Mouse (Mus musculus) myocyte (in vitro differentiated cells): ENCODE results near the gene Cfap100. TPM values are rescaled to one million over a fixed set of nuclear protein-coding genes. Genes with fewer than 3 reads are reported as not detected.

Experiments
- H3K27me3 ChIP-seq: one replicate; pipeline ENCODE4 v1.6.1; 2011; ENCODE audit not compliant: control insufficient read depth, insufficient read depth, insufficient read length
- H3K36me3 ChIP-seq: one replicate; pipeline ENCODE4 v1.6.1; 2011; ENCODE audit not compliant: control insufficient read depth, insufficient read depth
- H3K4me2 ChIP-seq: one replicate; pipeline ENCODE4 v1.6.1; 2011; ENCODE audit warnings: low read depth, control low read depth
- H3K4me3 ChIP-seq: one replicate; pipeline ENCODE4 v1.5.1; 2011; ENCODE audit warnings: mild to moderate bottlenecking, control low read depth, moderate library complexity
- H3K79me2 ChIP-seq: one replicate; pipeline ENCODE4 v1.6.1; 2011; ENCODE audit not compliant: control insufficient read depth, insufficient read depth
- H3ac ChIP-seq: one replicate; pipeline ENCODE4 v1.6.1; 2011; ENCODE audit not compliant: control insufficient read depth, insufficient read length
- CEBPB ChIP-seq: IDR thresholded peaks from 2 replicates; pipeline ENCODE4 v1.6.1; 2011; ENCODE audit warnings: mild to moderate bottlenecking, moderate library complexity; ENCODE audit not compliant: poor library complexity, insufficient read depth, severe bottlenecking
- E2F4 ChIP-seq: IDR thresholded peaks from one replicate; pipeline ENCODE4 v1.6.1; 2011; ENCODE audit warnings: mild to moderate bottlenecking, control low read depth, moderate library complexity; ENCODE audit not compliant: insufficient read depth
- MAX ChIP-seq: IDR thresholded peaks from one replicate; pipeline ENCODE4 v1.6.1; 2011; ENCODE audit warnings: low read depth, mild to moderate bottlenecking, control low read depth
- MYOD1 ChIP-seq, 3 experiments: IDR thresholded peaks; one replicate each; pipeline ENCODE4 v1.6.1; 2011; ENCODE audit warnings: control low read depth in 2 of 3, low read depth in 2 of 3, mild to moderate bottlenecking in 2 of 3, moderate library complexity in 1 of 3; ENCODE audit not compliant: insufficient read length in 2 of 3, control insufficient read depth in 1 of 3
- MYOG ChIP-seq, 3 experiments: IDR thresholded peaks; one replicate each; pipeline ENCODE4 v1.6.1; 2011; ENCODE audit warnings: control low read depth in 2 of 3, low read depth in 2 of 3, mild to moderate bottlenecking in 2 of 3; ENCODE audit not compliant: insufficient read length in 2 of 3, control insufficient read depth in 1 of 3, insufficient read depth in 1 of 3
- POLR2A ChIP-seq: IDR thresholded peaks from one replicate; pipeline ENCODE4 v1.6.1; 2011; ENCODE audit warnings: low read depth, mild to moderate bottlenecking, control low read depth, moderate library complexity; ENCODE audit not compliant: insufficient read length
- POLR2AphosphoS2 ChIP-seq: IDR thresholded peaks from one replicate; pipeline ENCODE4 v1.6.1; 2011; ENCODE audit warnings: low read depth, control low read depth; ENCODE audit not compliant: insufficient read length
- REST ChIP-seq: IDR thresholded peaks from one replicate; pipeline ENCODE4 v1.6.1; 2011; ENCODE audit warnings: mild to moderate bottlenecking, control low read depth, moderate library complexity; ENCODE audit not compliant: insufficient read depth, insufficient read length
- SRF ChIP-seq: IDR thresholded peaks from one replicate; pipeline ENCODE4 v1.6.1; 2011; ENCODE audit warnings: low read depth; ENCODE audit not compliant: control insufficient read depth, insufficient read length
- TCF12 ChIP-seq: IDR thresholded peaks from one replicate; pipeline ENCODE4 v1.6.1; 2011; ENCODE audit warnings: mild to moderate bottlenecking, control low read depth; ENCODE audit not compliant: poor library complexity, insufficient read depth, severe bottlenecking
- TCF3 ChIP-seq: IDR thresholded peaks from one replicate; pipeline ENCODE4 v1.6.1; 2011; ENCODE audit warnings: low read depth, control low read depth; ENCODE audit not compliant: insufficient read length
- USF1 ChIP-seq: IDR thresholded peaks from one replicate; pipeline ENCODE4 v1.6.1; 2011; ENCODE audit warnings: low read depth, mild to moderate bottlenecking, control low read depth, moderate library complexity
- polyA plus RNA-seq: library from polyadenylated mRNA; unstranded; fragments of >200 nt; fragmentation: generic; extraction: Trizol; gene quantifications from one replicate; pipeline ENCODE4 v1.2.1, GENCODE M21; 2012; ENCODE audit warnings: missing spikeins

Gene Cfap100
- polyA plus RNA-seq, 1 experiment, result 0.02 TPM

- H3K4me2 ChIP-seq, result no peak overlapping the region
- H3K36me3 ChIP-seq, result peaks cover 10% of the 10 kb centered on the region
- H3K27me3 ChIP-seq, result no peaks in the 10 kb centered on the region
Measured at GRCm38 (mm10) chr6:90395751-90396150, 32.8 kb downstream of the Cfap100 start.

GRCm38 (mm10) chr6:90393948-90394347 is 34.6 kb downstream of the Cfap100 start:
- Histone ChIP-seq H3K4me2 (no peak overlapping the region), H3K36me3 (peaks cover 23% of the 10 kb centered on the region), H3ac (no peak overlapping the region), H3K27me3 (no peaks in the 10 kb centered on the region), H3K4me3 (no peak overlapping the region), H3K79me2 (no peaks in the 10 kb centered on the region)
- TF ChIP-seq TCF3 (no peak), CEBPB (no peak), MAX (no peak), SRF (no peak), MYOD1 (IDR thresholded peaks at IDR 0.05; ENCODE audit: control insufficient read depth in 1 of 3, insufficient read length in 2 of 3, low read depth in 2 of 3) (no peak), TCF12 (no peak), POLR2A (no peak), E2F4 (no peak), REST (no peak), USF1 (no peak), POLR2AphosphoS2 (no peak), MYOG (IDR thresholded peaks at IDR 0.05; ENCODE audit: control insufficient read depth in 1 of 3, insufficient read depth in 1 of 3, insufficient read length in 2 of 3, low read depth in 2 of 3) (no peak)

More at GRCm38 (mm10) chr6:90395751-90396150, 32.8 kb downstream of the Cfap100 start:
- TF ChIP-seq SRF (no peak), REST (no peak), TCF3 (no peak), POLR2A (no peak), E2F4 (no peak), MYOD1 (IDR thresholded peaks at IDR 0.05; ENCODE audit: control insufficient read depth in 1 of 3, insufficient read length in 2 of 3, low read depth in 2 of 3) (no peak)
- H3K4me3 ChIP-seq, result no peak overlapping the region
- no peak overlapping the region for H3ac ChIP-seq
- no peaks in the 10 kb centered on the region for H3K79me2 ChIP-seq

DNA sequence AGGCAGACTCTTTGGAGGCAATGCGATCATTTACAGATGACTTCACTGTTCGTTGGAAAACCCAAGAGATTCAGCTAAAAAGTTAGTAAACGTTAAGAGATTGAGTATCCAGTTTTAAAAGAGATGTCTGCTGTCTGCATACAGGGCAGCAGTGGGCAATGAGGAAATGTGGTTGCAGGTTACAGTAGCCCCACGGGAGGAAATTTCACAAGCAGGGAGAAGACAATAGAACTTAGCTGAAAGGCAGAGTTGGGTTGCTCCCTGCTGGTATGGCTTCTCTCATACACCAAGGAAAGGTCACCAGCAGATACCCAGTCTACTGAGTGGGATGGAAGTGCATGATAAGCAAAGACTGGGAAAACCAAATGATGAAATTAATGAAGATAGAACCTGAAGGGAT is 38.0 kb downstream of the Cfap100 start:
- Histone ChIP-seq H3K4me2 (no peak overlapping the region), H3K27me3 (no peaks in the 10 kb centered on the region), H3K36me3 (peaks cover 42% of the 10 kb centered on the region), H3K79me2 (no peaks in the 10 kb centered on the region), H3ac (no peak overlapping the region), H3K4me3 (no peak overlapping the region)
- TF ChIP-seq SRF (no peak), CEBPB (no peak), POLR2AphosphoS2 (no peak), USF1 (no peak), MYOD1 (IDR thresholded peaks at IDR 0.05; ENCODE audit: control insufficient read depth in 1 of 3, insufficient read length in 2 of 3, low read depth in 2 of 3) (no peak), TCF12 (no peak), REST (no peak), MYOG (IDR thresholded peaks at IDR 0.05; ENCODE audit: control insufficient read depth in 1 of 3, insufficient read depth in 1 of 3, insufficient read length in 2 of 3, low read depth in 2 of 3) (no peak), POLR2A (no peak), E2F4 (no peak), TCF3 (no peak), MAX (no peak)

DNA sequence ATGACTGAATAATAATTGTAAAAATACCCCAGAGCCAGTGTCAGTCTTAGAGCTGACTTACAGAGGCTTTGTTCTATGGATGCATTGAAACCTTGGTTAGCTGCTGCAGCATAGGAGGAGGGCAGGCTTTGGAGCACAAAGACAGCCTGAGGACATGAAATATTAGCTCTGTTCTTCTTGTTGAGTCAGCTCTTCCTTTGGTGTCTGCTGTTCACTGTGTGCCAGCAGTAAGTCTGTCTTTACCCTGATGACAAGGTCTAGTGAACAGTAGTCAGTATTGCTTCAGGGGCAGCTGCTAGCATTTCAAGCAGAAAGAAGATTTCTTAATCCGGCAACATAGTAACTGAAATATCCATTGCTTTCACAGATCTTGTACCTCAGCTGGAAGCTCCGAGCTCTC is 47.1 kb downstream of the Cfap100 start:
- TF ChIP-seq POLR2AphosphoS2, result no peak
- Histone ChIP-seq H3K4me3 (no peak overlapping the region), H3K36me3 (peaks cover 54% of the 10 kb centered on the region)

GRCm38 (mm10) chr6:90377708-90378107 is 50.9 kb downstream of the Cfap100 start:
- TF ChIP-seq MAX (no peak), TCF3 (no peak), E2F4 (no peak), REST (no peak), USF1 (no peak), POLR2AphosphoS2 (no peak), SRF (no peak), MYOG (IDR thresholded peaks at IDR 0.05; ENCODE audit: control insufficient read depth in 1 of 3, insufficient read depth in 1 of 3, insufficient read length in 2 of 3, low read depth in 2 of 3) (no peak), POLR2A (no peak), MYOD1 (IDR thresholded peaks at IDR 0.05; ENCODE audit: control insufficient read depth in 1 of 3, insufficient read length in 2 of 3, low read depth in 2 of 3) (no peak), CEBPB (no peak), TCF12 (no peak)
- Histone ChIP-seq H3K79me2 (no peaks in the 10 kb centered on the region), H3K27me3 (no peaks in the 10 kb centered on the region), H3K36me3 (peaks cover 62% of the 10 kb centered on the region), H3K4me3 (no peak overlapping the region), H3ac (no peak overlapping the region), H3K4me2 (no peak overlapping the region)

More for the DNA sequence above, 47.1 kb downstream of the Cfap100 start:
- Histone ChIP-seq H3K79me2 (no peaks in the 10 kb centered on the region), H3ac (no peak overlapping the region), H3K27me3 (no peaks in the 10 kb centered on the region), H3K4me2 (no peak overlapping the region)
